Mouse (Mus musculus) MEL (cell line): Measurements from ENCODE around the gene Lcor. TPM values are rescaled to one million over a fixed set of nuclear protein-coding genes. Genes with fewer than 3 reads are reported as not detected.

ENCODE experiments used
- DNase-seq: peaks from one replicate; pipeline ENCODE4 v3.0.0; 2011; ENCODE audit warnings: low read depth, low spot score
- H3K27ac ChIP-seq: 2 replicates; pipeline ENCODE4 v1.5.1; 2012; ENCODE audit warnings: low read depth, mild to moderate bottlenecking, control low read depth, low read length, moderate library complexity; ENCODE audit not compliant: control insufficient read depth
- H3K27me3 ChIP-seq, 2 experiments: fragments of 150-350 bp in 1 of 2; sonication (generic) in 1 of 2; 2 replicates each; pipeline ENCODE4 v1.6.1; 2012; ENCODE audit warnings: low read length in 2 of 2, mild to moderate bottlenecking in 2 of 2, improper control_type of control experiment in 1 of 2, moderate library complexity in 1 of 2; ENCODE audit not compliant: insufficient read depth in 2 of 2, control insufficient read depth in 1 of 2
- H3K36me3 ChIP-seq, 2 experiments: 2 replicates each; pipeline ENCODE4 v1.6.1; 2012 to 2014; ENCODE audit warnings: low read length in 2 of 2, improper control_type of control experiment in 1 of 2, inconsistent platforms in 1 of 2, mild to moderate bottlenecking in 1 of 2; ENCODE audit not compliant: insufficient read depth in 2 of 2, control insufficient read depth in 1 of 2
- H3K4me1 ChIP-seq, 2 experiments: fragments of 150-350 bp in 1 of 2; sonication (generic) in 1 of 2; 2 replicates each; pipeline ENCODE4 v1.6.1; 2012; ENCODE audit warnings: low read length in 2 of 2, improper control_type of control experiment in 1 of 2, mild to moderate bottlenecking in 1 of 2; ENCODE audit not compliant: insufficient read depth in 2 of 2, control insufficient read depth in 1 of 2
- H3K4me3 ChIP-seq, 2 experiments: fragments of 150-350 bp in 1 of 2; sonication (generic) in 1 of 2; 2 replicates each; pipeline ENCODE4 v1.5.1; 2012; ENCODE audit warnings: low read depth in 2 of 2, low read length in 2 of 2, mild to moderate bottlenecking in 2 of 2, moderate library complexity in 2 of 2, control low read depth in 1 of 2, improper control_type of control experiment in 1 of 2; ENCODE audit not compliant: control insufficient read depth in 1 of 2, insufficient read depth in 1 of 2
- H3K79me2 ChIP-seq: 2 replicates; pipeline ENCODE4 v1.6.1; 2012; ENCODE audit warnings: mild to moderate bottlenecking, low read length, moderate library complexity; ENCODE audit not compliant: control insufficient read depth, poor library complexity, insufficient read depth
- H3K9ac ChIP-seq: 2 replicates; pipeline ENCODE4 v1.6.1; 2012; ENCODE audit warnings: low read depth, mild to moderate bottlenecking, control low read depth, low read length, moderate library complexity; ENCODE audit not compliant: control insufficient read depth, poor library complexity, severe bottlenecking
- H3K9me3 ChIP-seq: fragments of 150-350 bp; sonication (generic); replicated peaks from 2 replicates; pipeline ENCODE4 v1.6.1; 2012; ENCODE audit warnings: mild to moderate bottlenecking, low read length, improper control_type of control experiment, moderate library complexity; ENCODE audit not compliant: insufficient read depth
- CHD1 ChIP-seq: IDR thresholded peaks from 2 replicates; pipeline ENCODE4 v1.6.1; 2012; ENCODE audit warnings: low read depth, mild to moderate bottlenecking, inconsistent platforms, low read length, improper control_type of control experiment
- CHD2 ChIP-seq: IDR thresholded peaks from 2 replicates; pipeline ENCODE4 v1.6.1; 2011; ENCODE audit warnings: low read length, improper control_type of control experiment
- EP300 ChIP-seq, 2 experiments: IDR thresholded peaks; 2 replicates each; pipeline ENCODE4 v1.6.1; 2011; ENCODE audit warnings: improper control_type of control experiment in 2 of 2, low read length in 2 of 2, low read depth in 1 of 2, mild to moderate bottlenecking in 1 of 2
- GABPA ChIP-seq: IDR thresholded peaks from 2 replicates; pipeline ENCODE4 v1.6.1; 2012; ENCODE audit warnings: low read depth, mild to moderate bottlenecking, inconsistent platforms, low read length, improper control_type of control experiment, moderate library complexity
- GATA1 ChIP-seq: IDR thresholded peaks from 2 replicates; pipeline ENCODE4 v1.6.1; 2011; ENCODE audit warnings: low read depth, low read length, improper control_type of control experiment
- JUND ChIP-seq: IDR thresholded peaks from 2 replicates; pipeline ENCODE4 v1.6.1; 2011; ENCODE audit warnings: low read depth, mild to moderate bottlenecking, improper control_type of control experiment, low read length
- MEF2A ChIP-seq: IDR thresholded peaks from 2 replicates; pipeline ENCODE4 v1.6.1; 2014; ENCODE audit warnings: low read depth, mild to moderate bottlenecking, inconsistent platforms, low read length, improper control_type of control experiment; ENCODE audit not compliant: poor library complexity, insufficient replicate concordance, severe bottlenecking; ENCODE audit errors: extremely low read depth
- MXI1 ChIP-seq: IDR thresholded peaks from 2 replicates; pipeline ENCODE4 v1.6.1; 2011; ENCODE audit warnings: mild to moderate bottlenecking, low read depth, low read length, improper control_type of control experiment
- MYB ChIP-seq: IDR thresholded peaks from 2 replicates; pipeline ENCODE4 v1.6.1; 2011; ENCODE audit warnings: mild to moderate bottlenecking, low read depth, low read length, improper control_type of control experiment
- POLR2AphosphoS5 ChIP-seq: IDR thresholded peaks from 2 replicates; pipeline ENCODE4 v1.6.1; 2012; ENCODE audit warnings: low read depth, borderline replicate concordance, mild to moderate bottlenecking, inconsistent platforms, low read length, moderate library complexity, mixed read lengths
- RCOR1 ChIP-seq: IDR thresholded peaks from 2 replicates; pipeline ENCODE4 v1.6.1; 2012; ENCODE audit warnings: low read depth, mild to moderate bottlenecking, inconsistent platforms, low read length, improper control_type of control experiment
- SIN3A ChIP-seq: IDR thresholded peaks from 2 replicates; pipeline ENCODE4 v1.6.1; 2012; ENCODE audit warnings: low read length, improper control_type of control experiment, inconsistent platforms
- TBP ChIP-seq: IDR thresholded peaks from 2 replicates; pipeline ENCODE4 v1.8.0; 2011; ENCODE audit warnings: low read depth, low read length, improper control_type of control experiment
- TCF12 ChIP-seq: IDR thresholded peaks from 2 replicates; pipeline ENCODE4 v1.6.1; 2014; ENCODE audit warnings: low read depth, mild to moderate bottlenecking, inconsistent platforms, low read length, improper control_type of control experiment, moderate library complexity
- ZC3H11A ChIP-seq: IDR thresholded peaks from 2 replicates; pipeline ENCODE4 v1.6.1; 2012; ENCODE audit warnings: low read depth, mild to moderate bottlenecking, inconsistent platforms, low read length, improper control_type of control experiment
- ZMIZ1 ChIP-seq: IDR thresholded peaks from 2 replicates; pipeline ENCODE4 v1.6.1; 2012; ENCODE audit warnings: low read depth, mild to moderate bottlenecking, inconsistent platforms, low read length, improper control_type of control experiment, moderate library complexity
- ZNF384 ChIP-seq: IDR thresholded peaks from 2 replicates; pipeline ENCODE4 v1.6.1; 2012; ENCODE audit warnings: low read depth, mild to moderate bottlenecking, inconsistent platforms, low read length, improper control_type of control experiment
- polyA plus RNA-seq, 2 experiments: library from polyadenylated mRNA; stranded (reverse) in 1 of 2; unstranded in 1 of 2; fragments of >175 nt in 1 of 2; fragments of >200 nt in 1 of 2; gene quantifications; 2 replicates each; pipeline versions ENCODE4 v1.2.1 to v1.2.4; 2012; ENCODE audit warnings: low replicate concordance in 2 of 2, low read depth in 1 of 2; ENCODE audit not compliant: insufficient read length in 2 of 2, insufficient read depth in 1 of 2, missing spikeins in 1 of 2
- total RNA-seq: library from RNA; depleted of rRNA; stranded (reverse); fragments of 300-350 nt; gene quantifications from 2 replicates; pipeline ENCODE4 v1.2.3, GENCODE M21; 2012

The Lcor gene
- total and polyA plus RNA-seq, 3 experiments: 8.1 to 8.7 TPM; not detected in 1

GRCm38 (mm10) chr19:41442608-41442969 lies 39.8 kb upstream of the Lcor start (continued):
- TF ChIP-seq ZNF384: no peak

GRCm38 (mm10) chr19:41444491-41444890 lies 37.9 kb upstream of the Lcor start:
- Histone ChIP-seq H3K9me3 (no peaks in the 10 kb centered on the region), H3K4me3 (no peak overlapping the region), H3K79me2 (no peaks in the 10 kb centered on the region; the same call in 1 of the 2 replicates), H3K27ac (no peak overlapping the region), H3K36me3 (peaks cover 0 to 18% of the 10 kb centered on the region in 2 experiments; a peak in 2 of 4 replicates)
- TF ChIP-seq ZC3H11A: no peak
- no peak for TF ChIP-seq SIN3A
- TF ChIP-seq CHD2: no peak
- TF ChIP-seq CHD1: no peak
- no peak for TF ChIP-seq JUND
- TF ChIP-seq TBP: no peak
- no peak for TF ChIP-seq MEF2A
- TF ChIP-seq ZMIZ1: no peak
- TF ChIP-seq MXI1: no peak
- no peak for TF ChIP-seq RCOR1
- no peak for TF ChIP-seq TCF12
- TF ChIP-seq EP300 (IDR thresholded peaks at IDR 0.05; ENCODE audit: low read depth in 1 of 2, low read length in 2 of 2): no peak
- TF ChIP-seq POLR2AphosphoS5: no peak
- no peak for TF ChIP-seq GABPA
- TF ChIP-seq MYB: no peak
- TF ChIP-seq, all 39 proteins: peak for 0
- Histone ChIP-seq H3K4me1 (peaks cover 5 to 18% of the 10 kb centered on the region in 2 experiments; a peak in 3 of 4 replicates), H3K9ac (no peak overlapping the region), H3K27me3 (no peaks in the 10 kb centered on the region; a peak in 1 of 4 replicates)
- DNase-seq: no peak

GRCm38 (mm10) chr19:41445013-41445610 lies 37.3 kb upstream of the Lcor start:
- Histone ChIP-seq H3K27me3 (no peaks in the 10 kb centered on the region), H3K36me3 (peaks cover 0 to 18% of the 10 kb centered on the region in 2 experiments; a peak in 2 of 4 replicates), H3K79me2 (no peaks in the 10 kb centered on the region; the same call in 1 of the 2 replicates), H3K4me3 (peak overlapping the region in 1 of 2 experiments; percentile 12; a peak in 1 of 4 replicates), H3K4me1 (peaks cover 5 to 18% of the 10 kb centered on the region in 2 experiments; a peak in 3 of 4 replicates), H3K27ac (peak overlapping the region; percentile 66), H3K9ac (peak overlapping the region; percentile 54), H3K9me3 (no peaks in the 10 kb centered on the region)
- TF ChIP-seq POLR2AphosphoS5 (no peak), GATA1 (0 out of 2 replicates have a peak, but pooled peaks have one; percentile 38)
- DNase-seq: no peak
